Mouse (Mus musculus): ENCODE results near the gene Khdrbs1. TPM values are rescaled to one million over a fixed set of nuclear protein-coding genes. Genes with fewer than 3 reads are reported as not detected.
A peak's percentile ranks its signal among the peaks of the same experiment; 100 is the strongest.

The Khdrbs1 gene
- polyA plus RNA-seq, 1 experiment from 2014 or later: 42.9 TPM

DNA sequence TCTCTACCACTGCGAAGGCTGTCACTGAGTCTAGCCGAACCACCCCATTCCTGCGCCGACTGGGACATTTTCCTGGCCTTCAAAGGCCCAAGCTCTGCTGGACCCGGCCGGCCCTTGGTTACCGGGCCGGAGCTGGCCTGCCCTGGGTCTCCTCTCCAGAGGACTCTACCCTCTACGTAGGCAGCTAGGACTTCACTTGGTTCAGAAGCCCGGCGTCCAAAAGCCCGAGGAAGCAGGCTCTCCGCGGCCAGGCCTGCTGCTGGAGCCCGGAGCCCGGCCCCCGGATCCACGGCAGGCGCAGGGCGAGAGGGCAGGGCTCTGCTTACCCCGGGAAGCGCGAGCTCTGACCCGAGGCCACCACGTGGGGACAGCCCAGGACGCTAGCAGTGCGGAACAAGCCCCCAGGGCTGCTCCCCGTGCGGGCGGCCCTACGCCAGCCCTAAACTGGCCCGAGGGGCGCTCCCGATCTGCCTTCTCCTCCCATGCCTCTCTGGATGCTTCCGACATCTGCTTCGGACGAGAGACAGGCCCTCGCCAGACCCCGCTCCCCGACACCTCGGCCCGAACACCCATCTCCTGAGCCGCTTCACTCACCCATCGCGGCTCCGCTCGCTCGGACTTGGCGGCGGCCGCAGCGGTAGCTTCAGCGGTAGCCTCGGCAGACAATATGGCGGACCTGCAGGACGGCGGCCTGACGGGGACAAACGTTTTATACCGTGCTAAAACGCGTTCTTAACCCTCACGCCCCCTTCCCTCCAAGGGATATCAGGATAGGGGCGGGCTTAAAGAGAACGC is 69.8 kb downstream of the Khdrbs1 start, which contains the start of gene Kpna6:
TSS of gene Kpna6 (minus strand) at position 685 of the 795 bp plus-strand sequence.
- TF ChIP-seq EP300 (IDR thresholded peaks at IDR 0.05): no peak
- TF ChIP-seq CTCF (IDR thresholded peaks at IDR 0.05): peak; percentile 35
- WGBS: under 1% methylated on average over 65 of the region's 65 CpGs
- Histone ChIP-seq H3K9me3 (ENCODE audit: low read length) (no peaks in the 10 kb centered on the region), H3K9ac (replicated peaks; ENCODE audit: low read depth) (peak within 1 kb of the TSS; percentile 88), H3K4me2 (replicated peaks; ENCODE audit: low read depth, low read length) (peak within 1 kb of the TSS; percentile 75), H3K36me3 (ENCODE audit: insufficient read depth, low read length) (0 out of 2 replicates have a peak, but pooled peaks cover 6% of the 10 kb centered on the region), H3K27me3 (replicated peaks; ENCODE audit: insufficient read depth, low read length) (no peaks in the 10 kb centered on the region), H3K27ac (ENCODE audit: low read length) (peak within 1 kb of the TSS; percentile 95), H3K4me3 (ENCODE audit: low read depth, low read length) (peak within 1 kb of the TSS; percentile 72), H3K4me1 (ENCODE audit: insufficient read depth, low read depth, low read length) (peaks cover 3% of the 10 kb centered on the region; the same call in 1 of the 2 replicates)
- DNase-seq (ENCODE audit: low spot score) (peak; percentile 97), ATAC-seq (peak; percentile 95)

DNA sequence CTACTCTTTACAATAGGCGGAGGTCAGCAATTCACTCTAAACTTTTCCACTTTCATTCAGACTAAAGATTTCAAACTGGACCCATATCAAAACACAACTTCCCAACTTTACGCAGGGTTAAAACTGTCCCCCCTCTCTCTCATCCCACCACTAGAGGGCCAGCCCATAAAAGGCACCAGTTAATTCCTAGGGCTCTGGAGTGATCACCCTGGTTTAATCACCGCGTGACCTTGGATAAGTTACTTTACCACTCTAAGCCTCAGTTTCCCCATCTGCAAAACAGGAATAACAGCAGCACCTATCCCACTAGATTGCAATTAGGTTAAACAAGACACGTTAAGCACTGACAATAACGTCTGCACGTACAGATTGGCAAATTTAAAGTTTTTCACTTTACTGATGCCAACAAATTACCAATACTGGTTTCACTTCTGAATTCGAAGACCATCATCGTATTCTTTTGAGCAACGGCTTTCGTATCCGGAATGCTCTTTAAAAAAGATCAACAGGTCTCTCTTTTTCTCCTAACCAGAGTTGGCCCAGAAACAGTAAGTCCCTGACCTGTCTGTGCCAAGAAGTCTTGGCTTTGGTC is 70.5 kb downstream of the Khdrbs1 start:
- Histone ChIP-seq H3K9me3 (ENCODE audit: low read length) (no peaks in the 10 kb centered on the region), H3K9ac (replicated peaks; ENCODE audit: low read depth) (peak overlapping the region; percentile 88), H3K4me1 (ENCODE audit: insufficient read depth, low read depth, low read length) (peaks cover 3% of the 10 kb centered on the region; the same call in 1 of the 2 replicates), H3K4me2 (replicated peaks; ENCODE audit: low read depth, low read length) (peak overlapping the region; percentile 75), H3K36me3 (ENCODE audit: insufficient read depth, low read length) (0 out of 2 replicates have a peak, but pooled peaks cover 3% of the 10 kb centered on the region), H3K27me3 (replicated peaks; ENCODE audit: insufficient read depth, low read length) (no peaks in the 10 kb centered on the region), H3K27ac (ENCODE audit: low read length) (peak overlapping the region; percentile 95), H3K4me3 (ENCODE audit: low read depth, low read length) (peak overlapping the region; percentile 72)
- DNase-seq (ENCODE audit: low spot score) (peak; percentile 72), ATAC-seq (peak; percentile 56)
- peak; percentile 80 for TF ChIP-seq CTCF (IDR thresholded peaks at IDR 0.05)
- no peak for TF ChIP-seq EP300 (IDR thresholded peaks at IDR 0.05)
- WGBS: 7% methylated on average over 12 of the region's 12 CpGs

DNA sequence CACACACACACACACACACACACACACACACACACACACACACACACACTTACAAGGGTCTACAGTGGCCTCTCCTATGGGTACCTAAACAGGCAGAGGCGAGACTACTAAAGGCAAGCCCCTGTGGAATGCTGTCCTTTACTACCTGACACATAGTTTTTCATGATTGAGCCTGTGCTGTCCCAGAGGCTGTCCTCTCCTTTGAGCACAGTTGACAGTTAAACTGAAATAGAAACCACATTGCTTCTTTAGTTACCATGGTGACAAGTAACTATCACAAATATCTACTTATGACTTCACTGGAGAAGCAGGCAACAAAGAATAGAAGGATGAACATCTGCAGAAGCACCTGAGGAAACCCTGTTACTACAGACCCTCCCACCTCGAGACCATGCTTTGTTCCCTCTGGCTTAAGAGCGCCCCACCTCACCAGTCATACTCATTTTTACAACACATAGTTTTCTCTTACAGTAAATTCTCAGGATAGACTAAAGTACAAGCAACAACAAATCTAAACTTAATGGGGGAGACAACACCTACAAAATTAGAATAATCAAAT is 79.8 kb downstream of the Khdrbs1 start:
- H3K9me3 ChIP-seq (ENCODE audit: low read length): no peaks in the 10 kb centered on the region
- H3K36me3 ChIP-seq (ENCODE audit: insufficient read depth, low read length): peaks cover 16% of the 10 kb centered on the region; the same call in 1 of the 2 replicates
- H3K27me3 ChIP-seq (replicated peaks; ENCODE audit: insufficient read depth, low read length): no peaks in the 10 kb centered on the region
- H3K4me3 ChIP-seq (ENCODE audit: low read depth, low read length): no peak overlapping the region
- TF ChIP-seq CTCF (IDR thresholded peaks at IDR 0.05) (no peak), EP300 (IDR thresholded peaks at IDR 0.05) (no peak)
- H3K4me1 ChIP-seq (ENCODE audit: insufficient read depth, low read depth, low read length): no peaks in the 10 kb centered on the region
- 85% methylated on average over 3 of the region's 3 CpGs for WGBS
- H3K27ac ChIP-seq (ENCODE audit: low read length): no peak overlapping the region
- no peak overlapping the region for H3K9ac ChIP-seq (replicated peaks; ENCODE audit: low read depth)
- DNase-seq (ENCODE audit: low spot score): no peak
- no peak for ATAC-seq
- H3K4me2 ChIP-seq (replicated peaks; ENCODE audit: low read depth, low read length): no peak overlapping the region

DNA sequence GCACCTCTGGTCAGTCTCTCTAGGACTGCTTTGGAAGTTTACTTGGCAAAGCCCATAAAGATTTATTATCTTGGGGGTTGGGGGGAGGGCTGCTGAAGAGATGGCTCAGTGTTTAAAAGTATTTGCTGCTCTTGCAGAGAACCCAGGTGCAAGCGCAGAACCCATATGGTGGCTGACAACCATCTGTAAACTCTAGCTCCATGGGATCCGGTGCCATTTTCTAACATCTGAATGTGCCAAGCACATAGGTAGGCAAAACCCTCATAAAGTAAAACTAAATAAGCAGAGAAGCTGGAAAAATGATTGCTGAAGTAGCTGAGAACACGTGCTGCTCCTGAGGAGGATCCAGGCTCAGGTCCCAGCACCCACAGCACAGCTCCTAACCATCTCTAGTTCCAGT is 80.5 kb downstream of the Khdrbs1 start:
- DNase-seq (ENCODE audit: low spot score): no peak
- no peak overlapping the region for H3K4me2 ChIP-seq (replicated peaks; ENCODE audit: low read depth, low read length)
- no peaks in the 10 kb centered on the region for H3K4me1 ChIP-seq (ENCODE audit: insufficient read depth, low read depth, low read length)
- H3K4me3 ChIP-seq (ENCODE audit: low read depth, low read length): no peak overlapping the region
- TF ChIP-seq EP300 (IDR thresholded peaks at IDR 0.05): no peak
- TF ChIP-seq CTCF (IDR thresholded peaks at IDR 0.05): no peak
- H3K9ac ChIP-seq (replicated peaks; ENCODE audit: low read depth): no peak overlapping the region
- WGBS: 89% methylated on average over 3 of the region's 3 CpGs
- no peaks in the 10 kb centered on the region for H3K9me3 ChIP-seq (ENCODE audit: low read length)
- no peaks in the 10 kb centered on the region for H3K27me3 ChIP-seq (replicated peaks; ENCODE audit: insufficient read depth, low read length)
- H3K36me3 ChIP-seq (ENCODE audit: insufficient read depth, low read length): peaks cover 20% of the 10 kb centered on the region; the same call in 1 of the 2 replicates
- no peak for ATAC-seq
- H3K27ac ChIP-seq (ENCODE audit: low read length): no peak overlapping the region

DNA sequence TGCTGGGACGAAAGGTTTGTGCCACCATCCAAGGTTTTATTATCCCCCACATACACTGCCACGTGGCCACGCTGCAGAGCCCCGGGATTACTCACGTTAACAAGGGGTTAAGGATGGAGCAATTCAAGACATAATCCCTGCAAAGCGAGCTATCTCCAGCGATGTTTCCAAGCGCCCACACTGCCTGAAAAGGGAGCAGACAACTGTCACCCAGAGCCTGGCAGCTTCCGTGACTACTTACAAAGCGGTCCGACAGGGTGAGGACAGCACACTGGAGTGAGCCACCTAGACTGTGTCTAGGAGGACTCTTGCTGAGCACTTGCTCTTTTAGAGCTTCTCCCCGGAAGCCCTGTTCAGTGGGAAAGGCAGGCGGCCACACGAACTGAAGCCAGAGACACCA is 87.3 kb downstream of the Khdrbs1 start:
- Histone ChIP-seq H3K27me3 (replicated peaks; ENCODE audit: insufficient read depth, low read length) (no peaks in the 10 kb centered on the region), H3K9me3 (ENCODE audit: low read length) (no peaks in the 10 kb centered on the region), H3K36me3 (ENCODE audit: insufficient read depth, low read length) (peaks cover 62% of the 10 kb centered on the region), H3K9ac (replicated peaks; ENCODE audit: low read depth) (no peak overlapping the region), H3K27ac (ENCODE audit: low read length) (no peak overlapping the region), H3K4me3 (ENCODE audit: low read depth, low read length) (no peak overlapping the region), H3K4me2 (replicated peaks; ENCODE audit: low read depth, low read length) (no peak overlapping the region), H3K4me1 (ENCODE audit: insufficient read depth, low read depth, low read length) (no peaks in the 10 kb centered on the region)
- WGBS: 93% methylated on average over 14 of the region's 14 CpGs
- ATAC-seq: no peak
- no peak for DNase-seq (ENCODE audit: low spot score)
- TF ChIP-seq EP300 (IDR thresholded peaks at IDR 0.05) (no peak), CTCF (IDR thresholded peaks at IDR 0.05) (no peak)

Small RNA genes within 50 kb of the gene (microRNA-seq; reads per million reads assigned to microRNA genes)
- gene Gm28017 (not detected), gene Mir7016 (not detected)

Other genes starting within 250 kb of the Khdrbs1 start
- gene Marcksl1, start 228.7 kb downstream of the Khdrbs1 start, polyA plus RNA-seq (2015; fragmentation: Nextera tagmentation; extraction: Ambion mirVana): 175 and 224 TPM in 2 replicates
- gene Hdac1, start 199.6 kb downstream of the Khdrbs1 start, polyA plus RNA-seq (2015; fragmentation: Nextera tagmentation; extraction: Ambion mirVana): 101 and 110 TPM in 2 replicates
- gene Lck, start 168.7 kb downstream of the Khdrbs1 start, polyA plus RNA-seq (2015; fragmentation: Nextera tagmentation; extraction: Ambion mirVana): 2.5 TPM in 2 replicates
- 3.2 and 4.5 TPM in 2 replicates for gene Fam167b, start 163.8 kb downstream of the Khdrbs1 start, polyA plus RNA-seq (2015; fragmentation: Nextera tagmentation; extraction: Ambion mirVana)
- 140 and 161 TPM in 2 replicates for gene Eif3i, start 141.7 kb downstream of the Khdrbs1 start, polyA plus RNA-seq (2015; fragmentation: Nextera tagmentation; extraction: Ambion mirVana)
- 186 and 192 TPM in 2 replicates for gene Tmem234, start 141.6 kb downstream of the Khdrbs1 start, polyA plus RNA-seq (2015; fragmentation: Nextera tagmentation; extraction: Ambion mirVana)
- 16.1 and 20.1 TPM in 2 replicates for gene Dcdc2b, start 128.0 kb downstream of the Khdrbs1 start, polyA plus RNA-seq (2015; fragmentation: Nextera tagmentation; extraction: Ambion mirVana)
- 26.6 and 27.8 TPM in 2 replicates for gene Iqcc, start 123.2 kb downstream of the Khdrbs1 start, polyA plus RNA-seq (2015; fragmentation: Nextera tagmentation; extraction: Ambion mirVana)
- 76.3 and 82.4 TPM in 2 replicates for gene Ccdc28b, start 118.4 kb downstream of the Khdrbs1 start, polyA plus RNA-seq (2015; fragmentation: Nextera tagmentation; extraction: Ambion mirVana)
- 37.6 and 38.9 TPM in 2 replicates for gene Txlna, start 101.2 kb downstream of the Khdrbs1 start, polyA plus RNA-seq (2015; fragmentation: Nextera tagmentation; extraction: Ambion mirVana)
- 5.9 and 6.6 TPM in 2 replicates for gene Kpna6, start 69.5 kb downstream of the Khdrbs1 start, polyA plus RNA-seq (2015; fragmentation: Nextera tagmentation; extraction: Ambion mirVana)
- 5.3 and 5.5 TPM in 2 replicates for gene Tmem39b, start 45.5 kb downstream of the Khdrbs1 start, polyA plus RNA-seq (2015; fragmentation: Nextera tagmentation; extraction: Ambion mirVana)
- 318 and 349 TPM in 2 replicates for gene Ptp4a2, start 68.9 kb upstream of the Khdrbs1 start, polyA plus RNA-seq (2015; fragmentation: Nextera tagmentation; extraction: Ambion mirVana)
- not detected in 2 replicates for gene Spocd1, start 186.9 kb upstream of the Khdrbs1 start, polyA plus RNA-seq (2015; fragmentation: Nextera tagmentation; extraction: Ambion mirVana)
- 0.21 and 0.33 TPM in 2 replicates for gene Adgrb2, start 242.6 kb upstream of the Khdrbs1 start, polyA plus RNA-seq (2015; fragmentation: Nextera tagmentation; extraction: Ambion mirVana)

All from lung, postnatal 0 days (tissue).